Mouse (Mus musculus) brain, embryonic 14.5 days (tissue): ENCODE data around the gene Olfr652.

Source experiments
- CTCF ChIP-seq: fragments of 200-500 bp; IDR thresholded peaks from 2 replicates; pipeline ENCODE4 v1.5.1; 2012; ENCODE audit warnings: inconsistent platforms, mild to moderate bottlenecking, moderate library complexity, borderline replicate concordance; ENCODE audit not compliant: insufficient read depth, insufficient read length; ENCODE audit errors: extremely low read depth
- POLR2A ChIP-seq: fragments of 200-500 bp; IDR thresholded peaks from 2 replicates; pipeline ENCODE4 v1.6.1; 2012; ENCODE audit warnings: mild to moderate bottlenecking, inconsistent platforms, borderline replicate concordance; ENCODE audit not compliant: poor library complexity, insufficient read depth, insufficient read length, severe bottlenecking; ENCODE audit errors: extremely low read depth

GRCm38 (mm10) chr7:104552700-104553099 is 8.0 kb upstream of the Olfr652 start:
- no peak for TF ChIP-seq CTCF
- no peak for TF ChIP-seq POLR2A
